Mouse (Mus musculus): ENCODE measurements around the gene Dip2b. TPM values are rescaled to one million over a fixed set of nuclear protein-coding genes. Genes with fewer than 3 reads are reported as not detected.

The Dip2b gene
- polyA plus RNA-seq, 1 experiment from 2014 or later: 20.7 TPM

- 87% methylated on average over 3 of the region's 3 CpGs for WGBS
- ATAC-seq (ENCODE audit: low FRiP score, low TSS enrichment): peak; percentile 29; the same call in 1 of the 2 replicates
These were observed 107.5 kb downstream of the Dip2b start for GRCm38 (mm10) chr15:100145917-100146316.

GRCm38 (mm10) chr15:100150593-100150992 is 112.1 kb downstream of the Dip2b start:
- Histone ChIP-seq H3K36me3 (ENCODE audit: control insufficient read depth, insufficient read depth, low read length) (peaks cover 17% of the 10 kb centered on the region; the same call in 1 of the 2 replicates), H3K4me3 (ENCODE audit: low read length) (no peak overlapping the region), H3K27me3 (ENCODE audit: control insufficient read depth, insufficient read depth, low read length) (no peaks in the 10 kb centered on the region), H3K4me1 (ENCODE audit: control insufficient read depth, insufficient read depth, low read length) (no peaks in the 10 kb centered on the region), H3K9ac (ENCODE audit: low read depth, low read length) (no peak overlapping the region), H3K4me2 (replicated peaks; ENCODE audit: low read depth, low read length) (no peak overlapping the region), H3K27ac (ENCODE audit: low read depth, low read length) (no peak overlapping the region), H3K9me3 (ENCODE audit: control insufficient read depth, low read length) (no peaks in the 10 kb centered on the region)
- 55% methylated on average over 4 of the region's 4 CpGs for WGBS
- ATAC-seq (ENCODE audit: low FRiP score, low TSS enrichment): no peak

More at GRCm38 (mm10) chr15:100145917-100146316, 107.5 kb downstream of the Dip2b start:
- no peaks in the 10 kb centered on the region for H3K9me3 ChIP-seq (ENCODE audit: control insufficient read depth, low read length)
- no peak overlapping the region for H3K9ac ChIP-seq (ENCODE audit: low read depth, low read length)
- H3K27me3 ChIP-seq (ENCODE audit: control insufficient read depth, insufficient read depth, low read length): no peaks in the 10 kb centered on the region
- H3K4me2 ChIP-seq (replicated peaks; ENCODE audit: low read depth, low read length): no peak overlapping the region
- peaks cover 2% of the 10 kb centered on the region; the same call in 1 of the 2 replicates for H3K36me3 ChIP-seq (ENCODE audit: control insufficient read depth, insufficient read depth, low read length)
- H3K4me3 ChIP-seq (ENCODE audit: low read length): no peak overlapping the region
- H3K4me1 ChIP-seq (ENCODE audit: control insufficient read depth, insufficient read depth, low read length): peaks cover 5% of the 10 kb centered on the region
- no peak overlapping the region for H3K27ac ChIP-seq (ENCODE audit: low read depth, low read length)

GRCm38 (mm10) chr15:100152321-100152720 is 113.9 kb downstream of the Dip2b start:
- WGBS: 97% methylated on average over 3 of the region's 3 CpGs
- H3K36me3 ChIP-seq (ENCODE audit: control insufficient read depth, insufficient read depth, low read length): peaks cover 32% of the 10 kb centered on the region; the same call in 1 of the 2 replicates
- ATAC-seq (ENCODE audit: low FRiP score, low TSS enrichment): no peak

GRCm38 (mm10) chr15:100153024-100153423 is 114.6 kb downstream of the Dip2b start:
- H3K4me1 ChIP-seq (ENCODE audit: control insufficient read depth, insufficient read depth, low read length): no peaks in the 10 kb centered on the region
- H3K9ac ChIP-seq (ENCODE audit: low read depth, low read length): no peak overlapping the region
- no peaks in the 10 kb centered on the region for H3K27me3 ChIP-seq (ENCODE audit: control insufficient read depth, insufficient read depth, low read length)
- 79% methylated on average over 3 of the region's 3 CpGs for WGBS
- H3K36me3 ChIP-seq (ENCODE audit: control insufficient read depth, insufficient read depth, low read length): peaks cover 33% of the 10 kb centered on the region; the same call in 1 of the 2 replicates
- no peak overlapping the region for H3K4me2 ChIP-seq (replicated peaks; ENCODE audit: low read depth, low read length)
- H3K4me3 ChIP-seq (ENCODE audit: low read length): no peak overlapping the region
- H3K27ac ChIP-seq (ENCODE audit: low read depth, low read length): no peak overlapping the region
- H3K9me3 ChIP-seq (ENCODE audit: control insufficient read depth, low read length): no peaks in the 10 kb centered on the region
- no peak for ATAC-seq (ENCODE audit: low FRiP score, low TSS enrichment)

More at GRCm38 (mm10) chr15:100152321-100152720, 113.9 kb downstream of the Dip2b start:
- no peak overlapping the region for H3K4me2 ChIP-seq (replicated peaks; ENCODE audit: low read depth, low read length)
- no peak overlapping the region for H3K4me3 ChIP-seq (ENCODE audit: low read length)
- no peak overlapping the region for H3K9ac ChIP-seq (ENCODE audit: low read depth, low read length)
- no peaks in the 10 kb centered on the region for H3K9me3 ChIP-seq (ENCODE audit: control insufficient read depth, low read length)
- no peaks in the 10 kb centered on the region for H3K27me3 ChIP-seq (ENCODE audit: control insufficient read depth, insufficient read depth, low read length)
- no peaks in the 10 kb centered on the region for H3K4me1 ChIP-seq (ENCODE audit: control insufficient read depth, insufficient read depth, low read length)
- no peak overlapping the region for H3K27ac ChIP-seq (ENCODE audit: low read depth, low read length)

GRCm38 (mm10) chr15:100156095-100156707 is 117.7 kb downstream of the Dip2b start:
- no peaks in the 10 kb centered on the region for H3K9me3 ChIP-seq (ENCODE audit: control insufficient read depth, low read length)
- no peak overlapping the region for H3K4me3 ChIP-seq (ENCODE audit: low read length)
- WGBS: 87% methylated on average over 4 of the region's 4 CpGs
- no peak overlapping the region for H3K27ac ChIP-seq (ENCODE audit: low read depth, low read length)
- H3K36me3 ChIP-seq (ENCODE audit: control insufficient read depth, insufficient read depth, low read length): peaks cover 43% of the 10 kb centered on the region; the same call in 1 of the 2 replicates
- no peaks in the 10 kb centered on the region for H3K4me1 ChIP-seq (ENCODE audit: control insufficient read depth, insufficient read depth, low read length)
- H3K27me3 ChIP-seq (ENCODE audit: control insufficient read depth, insufficient read depth, low read length): no peaks in the 10 kb centered on the region
- H3K4me2 ChIP-seq (replicated peaks; ENCODE audit: low read depth, low read length): no peak overlapping the region
- no peak for ATAC-seq (ENCODE audit: low FRiP score, low TSS enrichment)
- no peak overlapping the region for H3K9ac ChIP-seq (ENCODE audit: low read depth, low read length)

GRCm38 (mm10) chr15:100156781-100157470 is 118.5 kb downstream of the Dip2b start:
- ATAC-seq (ENCODE audit: low FRiP score, low TSS enrichment): no peak

GRCm38 (mm10) chr15:100158985-100159384 is 120.5 kb downstream of the Dip2b start:
- H3K4me1 ChIP-seq (ENCODE audit: control insufficient read depth, insufficient read depth, low read length): no peaks in the 10 kb centered on the region
- H3K9me3 ChIP-seq (ENCODE audit: control insufficient read depth, low read length): no peaks in the 10 kb centered on the region
- no peak overlapping the region for H3K9ac ChIP-seq (ENCODE audit: low read depth, low read length)
- no peak overlapping the region for H3K27ac ChIP-seq (ENCODE audit: low read depth, low read length)
- 90% methylated on average over 10 of the region's 10 CpGs for WGBS
- H3K36me3 ChIP-seq (ENCODE audit: control insufficient read depth, insufficient read depth, low read length): peaks cover 52% of the 10 kb centered on the region
- no peak for ATAC-seq (ENCODE audit: low FRiP score, low TSS enrichment)
- H3K4me2 ChIP-seq (replicated peaks; ENCODE audit: low read depth, low read length): no peak overlapping the region
- no peak overlapping the region for H3K4me3 ChIP-seq (ENCODE audit: low read length)
- no peaks in the 10 kb centered on the region for H3K27me3 ChIP-seq (ENCODE audit: control insufficient read depth, insufficient read depth, low read length)

More at GRCm38 (mm10) chr15:100156781-100157470, 118.5 kb downstream of the Dip2b start:
- Histone ChIP-seq H3K27ac (ENCODE audit: low read depth, low read length) (no peak overlapping the region), H3K27me3 (ENCODE audit: control insufficient read depth, insufficient read depth, low read length) (no peaks in the 10 kb centered on the region), H3K4me1 (ENCODE audit: control insufficient read depth, insufficient read depth, low read length) (no peaks in the 10 kb centered on the region), H3K4me3 (ENCODE audit: low read length) (no peak overlapping the region), H3K36me3 (ENCODE audit: control insufficient read depth, insufficient read depth, low read length) (peaks cover 41% of the 10 kb centered on the region), H3K9ac (ENCODE audit: low read depth, low read length) (no peak overlapping the region), H3K9me3 (ENCODE audit: control insufficient read depth, low read length) (no peaks in the 10 kb centered on the region), H3K4me2 (replicated peaks; ENCODE audit: low read depth, low read length) (no peak overlapping the region)
- WGBS: 76% methylated on average over 10 of the region's 10 CpGs

- no peaks in the 10 kb centered on the region for H3K27me3 ChIP-seq (ENCODE audit: control insufficient read depth, insufficient read depth, low read length)
- 88% methylated on average over 6 of the region's 6 CpGs for WGBS
- H3K9ac ChIP-seq (ENCODE audit: low read depth, low read length): no peak overlapping the region
- H3K4me1 ChIP-seq (ENCODE audit: control insufficient read depth, insufficient read depth, low read length): no peaks in the 10 kb centered on the region
- H3K4me3 ChIP-seq (ENCODE audit: low read length): no peak overlapping the region
- H3K4me2 ChIP-seq (replicated peaks; ENCODE audit: low read depth, low read length): no peak overlapping the region
- ATAC-seq (ENCODE audit: low FRiP score, low TSS enrichment): no peak
- H3K27ac ChIP-seq (ENCODE audit: low read depth, low read length): no peak overlapping the region
- no peaks in the 10 kb centered on the region for H3K9me3 ChIP-seq (ENCODE audit: control insufficient read depth, low read length)
- peaks cover 48% of the 10 kb centered on the region for H3K36me3 ChIP-seq (ENCODE audit: control insufficient read depth, insufficient read depth, low read length)
These were observed 123.3 kb downstream of the Dip2b start for GRCm38 (mm10) chr15:100161747-100162280.
